Mouse (Mus musculus) stomach, postnatal 0 days (tissue): Measurements from ENCODE around the gene Cacna2d1. TPM values are rescaled to one million over a fixed set of nuclear protein-coding genes. Genes with fewer than 3 reads are reported as not detected.

Source experiments
- ATAC-seq: fragments of 200-750 bp; cut with Nextera tagmentation; 2 replicates; pipeline ENCODE4 v1.8.0; 2017; ENCODE audit not compliant: low FRiP score, low TSS enrichment
- DNase-seq: peaks from one replicate; pipeline ENCODE4 v3.0.0-alpha.2; 2016; ENCODE audit warnings: low spot score
- H3K27ac ChIP-seq: fragments of 300-500 bp; sonication (generic); replicated peaks from 2 replicates; pipeline ENCODE4 v1.5.1; 2014; ENCODE audit warnings: mild to moderate bottlenecking, control low read depth
- H3K27me3 ChIP-seq: fragments of 300-500 bp; sonication (generic); 2 replicates; pipeline ENCODE4 v1.6.1; 2014; ENCODE audit warnings: low read length; ENCODE audit not compliant: control insufficient read depth, insufficient read depth
- H3K36me3 ChIP-seq: fragments of 300-500 bp; sonication (generic); 2 replicates; pipeline ENCODE4 v1.6.1; 2014; ENCODE audit warnings: low read length, mixed read lengths; ENCODE audit not compliant: control insufficient read depth, insufficient read depth
- H3K4me1 ChIP-seq: fragments of 300-500 bp; sonication (generic); replicated peaks from 2 replicates; pipeline ENCODE4 v1.6.1; 2014; ENCODE audit warnings: antibody characterized with exemption; ENCODE audit not compliant: control insufficient read depth, insufficient read depth
- H3K4me2 ChIP-seq: fragments of 300-500 bp; sonication (generic); replicated peaks from 2 replicates; pipeline ENCODE4 v1.6.1; 2014; ENCODE audit warnings: low read depth, mild to moderate bottlenecking, control low read depth, moderate library complexity
- H3K4me3 ChIP-seq: fragments of 300-500 bp; sonication (generic); 2 replicates; pipeline ENCODE4 v1.5.1; 2014; ENCODE audit warnings: low read depth, low read length, control low read depth
- H3K9ac ChIP-seq: fragments of 300-500 bp; sonication (generic); 2 replicates; pipeline ENCODE4 v1.6.1; 2014; ENCODE audit warnings: mild to moderate bottlenecking, low read length, control low read depth, mixed read lengths
- H3K9me3 ChIP-seq: fragments of 300-500 bp; sonication (generic); 2 replicates; pipeline ENCODE4 v1.6.1; 2016; ENCODE audit warnings: low read length; ENCODE audit not compliant: control insufficient read depth
- CTCF ChIP-seq: IDR thresholded peaks from 2 replicates; pipeline ENCODE4 v1.5.1; 2016; ENCODE audit warnings: antibody characterized with exemption, low read depth, mild to moderate bottlenecking, moderate library complexity
- EP300 ChIP-seq: optimal IDR thresholded peaks from 2 replicates; pipeline ENCODE3; 2016; ENCODE audit warnings: antibody characterized with exemption
- WGBS: fragments of 180-500 bp; shearing (Covaris S2); extraction: QIAGEN DNeasy Blood & Tissue Kit; methylation state at CpG from one replicate; pipeline ENCODE4 v1.1.7; 2014; 5-methylcytosine and 5-hydroxymethylcytosine counted together
- polyA plus RNA-seq: library from polyadenylated mRNA; unstranded; fragments of >200 nt; fragmentation: Nextera tagmentation; extraction: Ambion mirVana; gene quantifications from 2 replicates; pipeline ENCODE4 v1.2.1, GENCODE M21; 2015

Cacna2d1 gene
- polyA plus RNA-seq, 1 experiment from 2014 or later, result 7.5 TPM

DNA sequence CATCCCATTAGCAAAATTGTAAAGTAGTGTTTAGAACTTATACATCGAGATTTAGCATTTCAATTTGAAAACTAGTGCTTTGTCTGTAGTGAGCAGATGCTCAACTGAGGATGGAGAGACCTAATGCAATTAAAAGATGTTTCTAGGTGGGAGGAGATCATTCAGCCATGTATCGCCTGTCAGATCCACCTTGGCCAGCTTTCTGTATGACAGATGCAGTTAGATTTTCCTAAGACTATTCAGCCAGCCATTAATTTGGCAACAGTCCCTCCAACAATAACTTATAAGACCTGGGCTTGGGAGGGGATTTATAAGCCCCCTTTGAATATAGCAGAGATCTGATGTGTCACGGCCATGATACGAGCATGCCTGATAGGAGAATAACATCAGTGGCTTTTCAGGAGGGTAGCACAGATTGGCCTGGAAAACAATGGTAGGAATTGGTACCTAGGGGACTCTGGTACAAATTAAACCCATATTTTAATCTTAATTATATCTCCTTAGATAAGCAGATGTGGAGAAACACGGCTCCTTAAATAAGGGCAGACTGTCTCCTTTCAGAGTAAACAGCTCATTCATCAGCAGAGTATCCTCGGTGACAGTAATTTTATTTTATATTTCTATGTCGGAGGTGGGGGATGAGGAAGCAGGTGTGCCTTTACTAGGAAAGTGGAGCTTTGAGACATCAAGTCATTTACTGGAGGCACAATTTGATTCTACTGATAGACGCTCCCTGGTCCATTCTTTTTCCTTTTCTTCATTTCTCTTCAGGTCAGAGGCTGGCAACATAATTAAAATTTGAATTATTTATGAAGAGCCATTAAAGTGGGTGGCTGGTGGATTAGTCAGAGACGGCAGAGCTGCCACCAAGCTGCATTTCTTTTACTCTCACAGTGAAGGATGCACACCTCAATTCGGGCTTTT, 152.8 kb downstream of the Cacna2d1 start:
- DNase-seq, result no peak

DNA sequence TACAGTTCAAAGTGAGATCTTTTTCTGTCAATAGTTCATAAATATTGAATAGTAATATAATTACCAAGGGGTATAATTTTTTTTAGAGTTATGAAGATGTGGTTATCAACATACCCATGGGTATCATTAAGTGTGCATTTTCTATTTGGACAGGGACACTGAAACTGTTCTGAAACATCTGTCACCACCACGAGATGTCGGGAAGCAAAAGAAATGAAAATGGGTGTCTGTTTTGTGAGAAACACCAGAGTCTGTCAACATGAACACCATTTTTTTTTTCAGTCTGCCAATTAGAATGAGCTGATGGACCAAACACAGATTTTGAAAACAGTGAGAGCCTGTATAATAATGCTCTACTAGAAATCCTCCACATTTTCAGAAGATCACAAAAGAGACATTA, 153.5 kb downstream of the Cacna2d1 start:
- Histone ChIP-seq H3K4me3 (no peak overlapping the region), H3K36me3 (no peaks in the 10 kb centered on the region), H3K9me3 (no peaks in the 10 kb centered on the region), H3K4me1 (no peaks in the 10 kb centered on the region), H3K27ac (no peak overlapping the region), H3K9ac (no peak overlapping the region), H3K4me2 (no peak overlapping the region), H3K27me3 (no peaks in the 10 kb centered on the region)
- DNase-seq, result no peak
- WGBS, result 69% methylated on average over 2 of the region's 2 CpGs
- TF ChIP-seq EP300, result no peak
- no peak for TF ChIP-seq CTCF
- no peak for ATAC-seq

More for the DNA sequence above, 152.8 kb downstream of the Cacna2d1 start:
- Histone ChIP-seq H3K36me3 (no peaks in the 10 kb centered on the region), H3K4me2 (no peak overlapping the region), H3K4me1 (no peaks in the 10 kb centered on the region), H3K27ac (no peak overlapping the region), H3K27me3 (no peaks in the 10 kb centered on the region), H3K4me3 (no peak overlapping the region), H3K9me3 (no peaks in the 10 kb centered on the region), H3K9ac (no peak overlapping the region)
- ATAC-seq, result no peak
- no peak for TF ChIP-seq EP300
- TF ChIP-seq CTCF, result no peak
- 73% methylated on average over 10 of the region's 10 CpGs for WGBS

DNA sequence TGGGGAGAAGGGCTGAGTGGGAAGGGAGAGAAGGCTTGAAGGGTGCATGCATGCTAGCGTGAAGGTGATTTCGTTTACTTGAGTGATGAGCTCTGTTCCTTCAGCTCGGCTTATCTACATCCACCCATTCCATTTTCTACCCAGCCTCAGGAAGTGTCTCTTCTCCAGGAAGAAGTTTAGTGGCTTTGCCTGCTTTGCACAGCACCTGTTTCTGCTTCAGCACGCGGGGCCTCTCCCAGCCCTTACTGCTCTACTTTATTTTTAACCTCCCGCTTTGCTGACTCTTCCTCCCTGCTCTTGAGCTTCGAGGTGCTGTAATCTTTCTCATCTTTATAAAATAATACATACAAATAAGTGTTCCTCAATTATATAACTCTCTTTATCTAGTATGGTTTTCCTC, 158.0 kb downstream of the Cacna2d1 start:
- no peak for DNase-seq
- WGBS, result 76% methylated on average over 7 of the region's 7 CpGs

DNA sequence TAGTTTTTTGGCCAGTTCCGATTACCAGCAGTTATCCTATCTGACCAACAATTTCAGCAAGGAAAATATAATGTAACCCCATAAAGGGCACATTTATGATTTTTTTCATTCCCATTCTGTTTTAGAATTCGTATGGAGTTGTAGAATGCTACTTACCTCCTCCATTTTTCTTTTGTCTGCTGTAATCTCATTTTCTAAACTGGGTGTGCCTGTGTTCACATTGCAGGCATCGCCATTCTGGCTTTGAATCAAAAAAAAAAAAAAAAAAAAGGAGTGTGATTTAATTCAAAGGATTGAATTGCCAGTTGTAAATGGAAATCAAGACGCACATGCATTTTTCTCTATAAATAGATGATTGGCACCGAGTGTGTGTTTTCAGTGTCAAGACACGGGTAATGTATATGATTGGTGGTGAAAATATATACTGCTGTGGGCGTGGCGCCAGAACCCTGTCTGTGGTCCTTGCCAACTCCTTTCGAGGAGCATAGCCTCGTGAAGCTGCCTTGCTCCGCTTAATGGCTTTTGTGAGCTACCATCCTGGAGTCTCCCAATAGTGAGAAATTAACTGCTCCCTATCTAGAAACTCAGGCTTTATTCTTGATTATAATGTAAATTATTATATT, 158.7 kb downstream of the Cacna2d1 start:
- H3K4me3 ChIP-seq, result no peak overlapping the region
- H3K36me3 ChIP-seq, result no peaks in the 10 kb centered on the region
- DNase-seq, result no peak
- no peak for ATAC-seq
- H3K27me3 ChIP-seq, result no peaks in the 10 kb centered on the region
- no peak overlapping the region for H3K9ac ChIP-seq
- H3K9me3 ChIP-seq, result no peaks in the 10 kb centered on the region
- H3K4me1 ChIP-seq, result no peaks in the 10 kb centered on the region
- WGBS, result 55% methylated on average over 11 of the region's 11 CpGs
- TF ChIP-seq EP300 (no peak), CTCF (no peak)
- H3K27ac ChIP-seq, result no peak overlapping the region
- no peak overlapping the region for H3K4me2 ChIP-seq

More for the DNA sequence above, 158.0 kb downstream of the Cacna2d1 start:
- H3K36me3 ChIP-seq, result no peaks in the 10 kb centered on the region
- no peak overlapping the region for H3K4me2 ChIP-seq
- H3K27ac ChIP-seq, result no peak overlapping the region
- ATAC-seq, result no peak
- no peaks in the 10 kb centered on the region for H3K4me1 ChIP-seq
- no peak for TF ChIP-seq CTCF
- TF ChIP-seq EP300, result no peak
- H3K4me3 ChIP-seq, result no peak overlapping the region
- H3K9ac ChIP-seq, result no peak overlapping the region
- H3K9me3 ChIP-seq, result no peaks in the 10 kb centered on the region
- no peaks in the 10 kb centered on the region for H3K27me3 ChIP-seq

DNA sequence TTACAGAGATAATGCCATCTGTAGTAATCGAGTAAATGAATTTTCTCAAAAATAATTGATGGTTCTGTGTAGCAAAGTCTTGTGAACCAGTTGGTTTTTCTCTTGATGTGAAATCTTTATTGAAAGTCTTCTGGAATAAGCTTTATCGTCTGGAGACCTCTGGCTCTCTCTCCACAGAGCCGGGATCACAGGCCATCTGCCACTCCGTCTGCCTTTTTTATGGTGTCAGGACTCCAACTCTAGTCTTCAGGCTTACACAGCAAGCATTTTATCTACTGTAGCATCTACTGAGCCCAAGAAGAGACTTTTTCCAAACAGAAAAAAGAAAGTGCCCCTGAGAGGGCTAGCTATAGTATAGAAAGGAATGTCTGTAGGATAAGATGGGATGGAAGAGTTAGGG, 160.9 kb downstream of the Cacna2d1 start:
- H3K4me1 ChIP-seq, result no peaks in the 10 kb centered on the region

DNA sequence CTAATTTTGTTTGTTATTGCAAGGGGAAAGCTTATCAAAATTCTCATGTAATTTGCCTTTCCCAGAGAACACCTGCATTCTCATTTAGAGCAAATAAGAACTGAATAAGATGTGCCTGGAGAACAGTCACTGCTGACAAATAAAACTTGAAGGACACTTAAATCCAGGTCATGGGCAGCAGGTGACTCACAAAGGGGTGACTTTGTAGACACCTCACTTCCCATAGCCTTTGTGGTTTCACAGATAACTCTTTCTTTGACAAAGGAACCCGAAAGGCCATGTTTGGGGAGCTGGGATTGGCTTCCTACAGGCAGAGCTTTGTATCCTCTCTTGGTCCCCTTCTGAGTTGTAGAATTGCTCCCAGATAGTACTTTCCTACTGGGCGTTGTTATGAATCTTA, 164.3 kb downstream of the Cacna2d1 start:
- Histone ChIP-seq H3K27me3 (no peaks in the 10 kb centered on the region), H3K9ac (no peak overlapping the region), H3K4me1 (no peaks in the 10 kb centered on the region), H3K4me3 (no peak overlapping the region), H3K9me3 (no peaks in the 10 kb centered on the region), H3K4me2 (no peak overlapping the region), H3K36me3 (no peaks in the 10 kb centered on the region), H3K27ac (no peak overlapping the region)
- no peak for DNase-seq
- ATAC-seq, result no peak
- 76% methylated on average over 2 of the region's 2 CpGs for WGBS
- TF ChIP-seq CTCF (no peak), EP300 (no peak)

More for the DNA sequence above, 160.9 kb downstream of the Cacna2d1 start:
- no peak overlapping the region for H3K4me3 ChIP-seq
- no peaks in the 10 kb centered on the region for H3K27me3 ChIP-seq
- no peak overlapping the region for H3K4me2 ChIP-seq
- ATAC-seq (no peak), DNase-seq (no peak)
- H3K27ac ChIP-seq, result no peak overlapping the region
- no peaks in the 10 kb centered on the region for H3K36me3 ChIP-seq
- H3K9me3 ChIP-seq, result no peaks in the 10 kb centered on the region
- H3K9ac ChIP-seq, result no peak overlapping the region
- TF ChIP-seq CTCF (no peak), EP300 (no peak)
- WGBS, result 55% methylated on average over 4 of the region's 4 CpGs
